Mouse (Mus musculus) adrenal gland, postnatal 25 days (tissue): ENCODE results near the gene Map3k13. TPM values are rescaled to one million over a fixed set of nuclear protein-coding genes. Genes with fewer than 3 reads are reported as not detected.
"Not testable (repeated sequence)": the region's sequence is repeated elsewhere in the genome, so short reads cannot be mapped to it uniquely, and the experiment has no call there.

Experiments
- DNase-seq: peaks from one replicate; pipeline ENCODE4 v3.0.0; 2021; ENCODE audit warnings: mixed read lengths
- total RNA-seq: library from RNA; stranded (reverse); gene quantifications from 2 replicates; pipeline ENCODE4 v1.2.3, GENCODE M21; 2021

The Map3k13 gene
- total RNA-seq, 1 experiment from 2014 or later: 1.2 TPM

- DNase-seq: not testable (repeated sequence)
These were observed 114.8 kb downstream of the Map3k13 start for GRCm38 (mm10) chr16:21908906-21909305.

GRCm38 (mm10) chr16:21913347-21913746, 119.2 kb downstream of the Map3k13 start:
- no peak for DNase-seq

GRCm38 (mm10) chr16:21916681-21917080, 122.5 kb downstream of the Map3k13 start:
- DNase-seq: no peak

GRCm38 (mm10) chr16:21928471-21928870, 134.3 kb downstream of the Map3k13 start:
- no peak for DNase-seq

- peak; percentile 94 for DNase-seq
These were observed 152.9 kb downstream of the Map3k13 start, which contains the start of gene Tmem41a for GRCm38 (mm10) chr16:21946761-21947715. Gene Tmem41a, minus strand, starts transcription at chr16:21947552.

GRCm38 (mm10) chr16:21955591-21955990, 161.4 kb downstream of the Map3k13 start:
- DNase-seq: peak; percentile 34

GRCm38 (mm10) chr16:21965576-21965975, 171.4 kb downstream of the Map3k13 start:
- no peak for DNase-seq

- no peak for DNase-seq
These were observed 175.7 kb downstream of the Map3k13 start for GRCm38 (mm10) chr16:21969874-21970273.

- no peak for DNase-seq
These were observed 176.4 kb downstream of the Map3k13 start for GRCm38 (mm10) chr16:21970536-21970935.

GRCm38 (mm10) chr16:21971446-21971845, 177.3 kb downstream of the Map3k13 start:
- no peak for DNase-seq

GRCm38 (mm10) chr16:21976203-21976602, 182.1 kb downstream of the Map3k13 start:
- peak; percentile 46 for DNase-seq

GRCm38 (mm10) chr16:21977347-21977746, 183.2 kb downstream of the Map3k13 start:
- DNase-seq: no peak

Other genes with a start within 250 kb of the Map3k13 start
- 16.2 and 24.8 TPM in 2 replicates for gene 2510009E07Rik, start 99.7 kb upstream of the Map3k13 start, total RNA-seq
- 29.8 and 38.0 TPM in 2 replicates for gene Ehhadh, start 6.5 kb upstream of the Map3k13 start, total RNA-seq
- 16.6 and 26.6 TPM in 2 replicates for gene Tmem41a, start 153.2 kb downstream of the Map3k13 start, total RNA-seq
- gene Liph, start 201.3 kb downstream of the Map3k13 start, total RNA-seq: 0.33 and 1.5 TPM in 2 replicates
- gene Senp2, start 215.1 kb downstream of the Map3k13 start, total RNA-seq: 36.0 and 40.1 TPM in 2 replicates